Mouse (Mus musculus): ENCODE data around the gene Pih1d2.

DNA sequence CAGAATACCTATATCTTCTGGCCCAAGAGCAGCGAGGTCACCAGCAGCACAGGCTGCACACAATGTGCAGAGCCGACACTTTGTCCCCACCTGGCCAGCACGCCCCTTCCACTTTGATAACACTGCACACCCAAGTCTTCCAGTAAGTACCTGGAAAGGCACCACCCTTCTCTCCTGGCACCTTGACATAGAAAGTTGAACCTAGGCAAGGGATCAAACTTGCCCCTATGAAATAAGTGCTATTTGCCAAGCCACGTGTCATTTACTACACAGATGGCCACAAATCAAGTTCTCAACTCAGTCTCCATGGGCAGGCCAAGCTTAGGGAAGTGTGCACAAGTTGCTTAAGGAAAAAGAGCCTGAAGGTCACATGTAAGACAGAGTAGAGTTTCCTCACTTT lies 30.2 kb upstream of the Pih1d2 start:
- TF ChIP-seq CTCF (IDR thresholded peaks at IDR 0.05; ENCODE audit: low read depth, low read length): no peak
- no peak for TF ChIP-seq POLR2A (IDR thresholded peaks at IDR 0.05; ENCODE audit: borderline replicate concordance, low read depth, low read length)
